Mouse (Mus musculus): ENCODE measurements around the gene H2-Eb1.

H2-Eb1 gene

GRCm38 (mm10) chr17:34325436-34325835 lies 19.8 kb downstream of the H2-Eb1 start, which contains the start of gene H2-Eb2:
H2-Eb2 (plus strand) TSS chr17:34325665.
- DNase-seq, result no peak

GRCm38 (mm10) chr17:34326373-34326772 lies 20.7 kb downstream of the H2-Eb1 start:
- DNase-seq, result no peak

- DNase-seq, result no peak
These were observed 24.1 kb downstream of the H2-Eb1 start for GRCm38 (mm10) chr17:34329807-34330206.

- DNase-seq, result no peak
These were observed 25.5 kb downstream of the H2-Eb1 start for GRCm38 (mm10) chr17:34331200-34331599.

- no peak for DNase-seq
These were observed 35.1 kb downstream of the H2-Eb1 start for GRCm38 (mm10) chr17:34340619-34341402.

GRCm38 (mm10) chr17:34344882-34345281 lies 39.2 kb downstream of the H2-Eb1 start:
- no peak for DNase-seq

- no peak for DNase-seq
These were observed 39.8 kb downstream of the H2-Eb1 start for GRCm38 (mm10) chr17:34345486-34345885.

GRCm38 (mm10) chr17:34346041-34346440 lies 40.4 kb downstream of the H2-Eb1 start:
- no peak for DNase-seq

GRCm38 (mm10) chr17:34347606-34348308 lies 42.1 kb downstream of the H2-Eb1 start:
- no peak for DNase-seq

GRCm38 (mm10) chr17:34349429-34349828 lies 43.8 kb downstream of the H2-Eb1 start:
- DNase-seq, result peak; percentile 15

GRCm38 (mm10) chr17:34354539-34354938 lies 48.9 kb downstream of the H2-Eb1 start, which contains the start of gene Btnl2:
Btnl2 (plus strand) TSS chr17:34354822.
- DNase-seq, result no peak

- DNase-seq, result no peak
These were observed 49.3 kb downstream of the H2-Eb1 start for GRCm38 (mm10) chr17:34354940-34355339.

GRCm38 (mm10) chr17:34362954-34363546 lies 57.4 kb downstream of the H2-Eb1 start:
- no peak for DNase-seq

GRCm38 (mm10) chr17:34363676-34364310 lies 58.1 kb downstream of the H2-Eb1 start:
- no peak for DNase-seq

- DNase-seq, result no peak
These were observed 59.4 kb downstream of the H2-Eb1 start for GRCm38 (mm10) chr17:34365031-34365430.
